Mouse (Mus musculus): Measurements from ENCODE around the gene Sash1. TPM values are rescaled to one million over a fixed set of nuclear protein-coding genes. Genes with fewer than 3 reads are reported as not detected.

Sash1 gene
- 10 to 100 TPM; 26.6 to 29.8 TPM for total RNA-seq (2021)

GRCm38 (mm10) chr10:8885630-8886527 lies at the start of gene Sash1:
Gene Sash1 (minus strand): TSS chr10:8886070.
- intact Hi-C loops (cut with DNase I): loop anchor here (2.0 to 10.0 kb wide), 2 partner anchors 51 to 93 kb away; no protein-coding TSS in a partner anchor
- peak; percentile 87 to 92 for DNase-seq

DNA sequence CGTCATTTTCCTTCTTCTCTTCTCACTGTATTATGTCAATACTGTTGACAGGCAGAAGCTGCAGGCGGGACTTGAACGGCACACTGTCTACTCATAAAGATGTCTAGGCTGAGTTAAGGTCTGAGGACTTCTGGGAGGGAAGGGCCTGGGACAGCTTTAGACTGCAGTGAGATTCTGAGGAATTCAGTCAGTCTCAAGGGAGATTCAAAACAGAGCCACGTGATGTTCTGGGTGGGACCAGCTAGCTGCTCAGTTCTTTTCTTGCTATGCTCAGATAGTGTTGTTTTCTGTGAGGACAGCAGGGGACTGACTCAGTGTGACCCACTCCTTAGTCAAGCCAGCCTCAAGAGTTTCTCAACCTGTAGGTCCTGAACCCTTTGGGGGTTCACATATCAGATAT lies 49.7 kb upstream of the Sash1 start:
- DNase-seq: peak; percentile 28 to 40
- intact Hi-C loops (cut with DNase I): no loop called here

DNA sequence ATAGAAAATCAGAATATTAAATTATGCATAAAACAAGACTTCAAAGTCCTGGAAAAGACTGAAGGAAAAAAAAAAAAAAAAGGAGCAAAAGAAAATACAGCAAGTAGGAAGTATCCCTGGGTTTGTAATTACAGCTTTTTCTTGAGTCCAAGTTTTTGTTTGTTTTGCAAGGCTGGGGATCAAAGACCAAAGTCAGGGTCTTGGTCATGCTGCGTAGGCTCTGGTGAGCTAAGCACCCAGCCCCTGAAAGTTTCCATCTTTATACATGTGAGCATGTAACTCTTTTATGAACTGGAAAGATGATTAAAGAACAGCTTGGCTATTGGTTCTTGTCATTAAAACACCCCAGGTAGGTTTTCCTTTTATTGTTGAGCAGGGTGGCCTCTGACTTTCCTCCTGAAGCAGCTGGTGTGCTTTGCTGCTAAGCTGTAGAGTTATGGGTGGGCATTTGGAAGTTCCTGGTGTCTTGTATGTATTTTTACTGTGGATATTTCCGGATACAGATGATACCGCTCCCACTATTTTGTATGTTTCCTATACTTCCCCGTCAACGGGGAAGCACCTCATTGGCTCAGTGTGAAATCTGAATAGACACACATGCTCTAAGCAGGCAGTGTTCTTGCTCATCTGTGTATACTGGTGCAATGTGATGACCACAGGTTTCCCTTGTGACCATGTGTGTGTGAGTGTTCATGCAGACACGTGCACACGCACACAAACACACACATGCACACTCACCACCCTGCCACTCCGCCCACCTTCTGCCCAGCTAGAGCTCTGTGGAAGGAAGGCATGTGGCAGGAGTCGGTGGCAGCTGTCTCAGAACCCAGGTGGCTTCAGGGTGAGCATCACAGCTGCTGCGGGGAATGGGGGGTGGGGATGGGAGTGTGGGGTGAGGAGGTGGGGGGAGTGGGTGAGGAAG lies 47.8 kb upstream of the Sash1 start:
- intact Hi-C loops (cut with DNase I): no loop called here
- no peak for DNase-seq

- DNase-seq: no peak
- intact Hi-C loops (cut with DNase I): no loop called here
These were observed 45.8 kb upstream of the Sash1 start for GRCm38 (mm10) chr10:8931548-8932240.

- intact Hi-C loops (cut with DNase I): no loop called here
These were observed 44.8 kb upstream of the Sash1 start for GRCm38 (mm10) chr10:8930672-8931071.

DNA sequence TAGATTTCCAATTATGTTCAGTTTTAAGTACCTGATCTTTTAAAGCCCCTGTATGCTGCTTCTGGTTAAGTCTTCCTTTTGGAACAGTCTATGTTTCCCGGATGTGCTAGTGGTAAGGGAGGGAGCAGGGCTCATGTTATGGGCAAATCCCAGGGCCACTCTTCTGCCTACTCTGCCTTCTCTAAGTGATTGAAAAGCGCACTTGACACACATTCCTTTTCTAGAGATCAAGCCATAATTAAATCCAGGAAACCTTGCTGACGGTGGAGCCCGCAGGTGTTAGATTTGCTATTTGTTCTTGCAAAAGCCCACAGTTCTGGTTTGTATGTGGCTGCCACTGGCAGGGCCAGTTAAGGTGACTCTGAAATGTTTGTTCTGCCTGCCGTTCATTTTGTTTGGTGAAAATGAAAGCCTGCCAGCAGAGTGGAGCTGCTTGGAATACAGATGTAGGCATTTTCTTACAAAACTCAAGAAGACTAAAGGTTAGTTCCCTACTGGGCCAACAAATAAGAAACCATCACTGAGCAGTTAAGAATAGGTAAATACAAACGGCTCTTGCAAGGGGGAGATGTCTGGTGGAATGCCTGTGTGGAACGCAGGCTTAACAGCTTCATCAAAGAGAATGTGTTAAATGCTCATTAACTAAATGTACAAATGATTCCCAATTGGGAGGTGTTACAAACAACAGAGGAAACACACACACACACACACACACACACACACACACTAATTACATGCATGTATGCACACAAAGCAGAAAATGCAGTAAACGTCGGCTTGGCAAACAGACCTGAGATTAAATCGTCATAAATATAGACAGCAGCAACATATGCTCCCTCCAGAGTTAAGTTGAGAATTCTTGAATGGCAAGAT lies 43.1 kb upstream of the Sash1 start:
- DNase-seq: no peak
- intact Hi-C loops (cut with DNase I): no loop called here

More at GRCm38 (mm10) chr10:8930672-8931071, 44.8 kb upstream of the Sash1 start:
- no peak for DNase-seq

GRCm38 (mm10) chr10:8928261-8928660 lies 42.4 kb upstream of the Sash1 start:
- DNase-seq: no peak
- intact Hi-C loops (cut with DNase I): no loop called here

DNA sequence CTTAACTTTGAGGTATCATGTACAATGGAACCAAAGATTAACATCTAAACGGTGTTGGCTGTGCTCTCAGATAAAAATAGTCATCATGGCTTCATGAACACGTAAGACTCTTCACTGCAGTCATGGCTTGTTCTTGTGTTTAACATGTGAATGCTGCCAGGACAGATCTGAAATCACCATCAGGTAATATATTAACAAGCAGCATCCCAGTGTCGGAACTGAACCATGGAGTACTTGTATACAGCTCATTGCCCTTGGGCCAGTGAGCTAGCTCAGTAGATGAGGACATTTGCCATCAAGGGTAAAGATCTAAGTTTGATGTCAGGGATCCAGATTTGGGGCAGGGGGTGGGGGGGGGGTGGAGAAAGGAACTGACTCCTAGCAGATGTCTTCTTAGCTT lies 41.0 kb upstream of the Sash1 start:
- intact Hi-C loops (cut with DNase I): no loop called here

GRCm38 (mm10) chr10:8926295-8926694 lies 40.4 kb upstream of the Sash1 start:
- intact Hi-C loops (cut with DNase I): no loop called here

More for the DNA sequence above, 41.0 kb upstream of the Sash1 start:
- no peak for DNase-seq

DNA sequence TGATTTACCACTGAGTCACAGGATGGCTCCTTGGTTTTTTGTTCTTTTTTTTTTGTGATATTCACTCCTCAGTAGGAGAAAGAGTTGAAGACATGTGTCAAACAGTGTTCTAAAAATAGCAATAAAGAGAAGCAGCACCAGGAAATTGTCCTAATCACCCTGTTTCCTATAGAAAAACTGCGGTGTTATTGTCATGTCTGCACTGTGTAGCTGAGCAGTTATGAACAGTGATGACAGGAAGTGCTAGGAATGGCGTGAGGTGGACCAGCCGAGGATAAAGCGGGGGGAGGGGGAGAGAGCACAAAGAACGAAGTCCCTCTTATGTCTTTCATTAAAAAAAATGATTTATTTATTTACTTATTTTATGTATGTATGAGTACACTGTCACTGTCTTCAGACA lies 39.4 kb upstream of the Sash1 start:
- DNase-seq: no peak
- intact Hi-C loops (cut with DNase I): no loop called here

More at GRCm38 (mm10) chr10:8926295-8926694, 40.4 kb upstream of the Sash1 start:
- no peak for DNase-seq

GRCm38 (mm10) chr10:8921098-8921693 lies 35.3 kb upstream of the Sash1 start:
- no peak for DNase-seq
- intact Hi-C loops (cut with DNase I): no loop called here

DNA sequence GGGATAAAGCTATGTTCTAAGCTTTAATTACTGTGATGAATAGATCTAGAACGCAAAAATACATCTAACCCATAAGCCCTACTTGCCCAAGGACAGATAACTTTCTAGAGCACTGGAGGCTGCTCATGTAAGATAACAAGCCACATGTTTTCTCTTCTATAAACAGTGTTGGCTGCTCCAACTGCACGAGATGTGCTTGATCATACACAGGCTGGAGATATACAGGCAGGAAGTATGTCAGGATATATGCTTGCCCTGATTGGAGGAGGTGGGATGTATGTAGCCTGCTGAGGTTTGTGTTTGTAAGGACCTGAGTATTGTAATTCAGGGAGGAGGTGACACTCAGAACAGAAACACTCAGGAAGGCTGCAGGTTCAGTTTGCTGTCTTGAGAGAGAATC lies 31.9 kb upstream of the Sash1 start:
- DNase-seq: no peak
- intact Hi-C loops (cut with DNase I): no loop called here

- intact Hi-C loops (cut with DNase I): no loop called here
- DNase-seq: peak in 1 of 2 experiments; percentile 23
These were observed 31.5 kb upstream of the Sash1 start for GRCm38 (mm10) chr10:8917350-8917749.

GRCm38 (mm10) chr10:8915755-8916154 lies 29.9 kb upstream of the Sash1 start:
- DNase-seq: no peak
- intact Hi-C loops (cut with DNase I): no loop called here

DNA sequence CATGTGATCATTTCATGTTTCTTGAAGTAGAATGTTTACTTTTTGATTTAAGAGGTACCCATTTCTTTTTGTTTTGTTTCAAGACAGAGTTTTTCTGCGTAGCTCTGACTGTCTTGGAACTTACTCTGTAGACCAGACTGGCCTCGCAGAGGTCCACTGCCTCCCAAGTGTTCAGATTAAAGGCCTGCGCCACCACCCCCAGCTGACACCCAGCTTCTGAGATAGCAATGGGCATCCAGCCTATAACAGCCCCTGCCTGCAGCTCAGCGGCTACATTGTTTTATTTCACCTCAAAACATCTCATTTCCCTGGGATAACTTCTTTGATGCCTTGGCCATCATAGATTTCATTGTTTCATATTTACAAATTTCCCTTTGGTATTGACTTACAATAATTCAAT lies 28.0 kb upstream of the Sash1 start:
- intact Hi-C loops (cut with DNase I): no loop called here
- DNase-seq: no peak

- DNase-seq: peak in 1 of 2 experiments; percentile 46
- intact Hi-C loops (cut with DNase I): no loop called here
These were observed 26.9 kb upstream of the Sash1 start for GRCm38 (mm10) chr10:8912706-8913275.

DNA sequence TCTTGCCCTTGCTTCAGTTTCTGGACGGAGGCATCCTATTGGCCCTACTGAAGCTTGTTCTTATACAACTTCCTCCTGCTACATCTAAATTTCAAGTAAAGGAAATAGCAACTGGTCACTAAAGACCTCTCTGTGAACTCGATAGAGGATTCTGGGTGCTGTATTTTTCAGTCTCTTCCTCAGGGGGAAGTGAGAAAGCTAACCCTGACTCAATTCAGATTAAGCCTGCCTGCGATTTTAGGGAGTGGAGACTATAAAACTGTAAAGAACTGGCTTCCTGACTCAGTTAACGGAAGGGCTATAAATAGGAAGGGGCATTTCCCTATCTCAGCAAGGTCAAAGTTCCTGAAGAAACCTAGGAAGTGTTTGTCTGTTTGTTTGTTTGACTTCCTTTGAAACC lies 26.3 kb upstream of the Sash1 start:
- intact Hi-C loops (cut with DNase I): no loop called here
- no peak for DNase-seq

DNA sequence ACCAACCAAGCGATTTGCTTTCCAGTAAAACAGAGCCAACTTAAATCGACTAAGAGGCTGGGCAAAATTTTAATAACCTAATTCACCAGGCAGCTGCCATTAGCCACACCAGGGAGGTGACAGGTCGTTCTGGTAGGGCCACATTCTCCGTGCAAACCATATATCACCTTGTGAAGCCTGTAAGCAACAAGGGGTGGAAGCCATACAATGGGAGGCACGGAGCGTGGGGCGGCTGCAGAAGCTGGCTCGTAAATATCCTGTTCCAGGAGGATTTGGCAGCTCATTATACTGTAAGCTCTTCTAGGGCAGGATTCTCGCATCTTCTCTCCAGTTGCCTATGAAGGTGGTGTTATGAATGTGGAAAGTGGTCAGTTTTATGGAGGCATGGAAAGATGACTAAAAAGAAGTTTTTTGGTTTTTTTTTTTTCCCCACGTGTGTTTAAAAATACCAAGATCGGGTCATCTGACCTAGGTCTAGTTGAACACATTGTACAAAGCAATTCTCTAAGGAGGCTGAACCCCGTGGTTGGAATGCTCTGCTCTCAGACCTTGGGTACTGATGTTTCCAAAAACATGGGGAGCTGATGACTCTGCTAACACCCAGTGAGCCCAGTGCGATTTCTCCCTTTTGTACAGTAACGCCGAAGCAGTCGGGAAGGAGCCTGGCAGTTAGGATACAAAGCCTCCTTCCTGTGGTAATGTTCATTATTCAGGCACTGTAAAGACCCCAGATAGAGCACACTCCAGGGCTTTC lies 24.5 kb upstream of the Sash1 start:
- no peak for DNase-seq
- intact Hi-C loops (cut with DNase I): no loop called here

Data from heart, postnatal 36 days (tissue).